Mouse (Mus musculus): ENCODE results near the gene Tma16.

DNA sequence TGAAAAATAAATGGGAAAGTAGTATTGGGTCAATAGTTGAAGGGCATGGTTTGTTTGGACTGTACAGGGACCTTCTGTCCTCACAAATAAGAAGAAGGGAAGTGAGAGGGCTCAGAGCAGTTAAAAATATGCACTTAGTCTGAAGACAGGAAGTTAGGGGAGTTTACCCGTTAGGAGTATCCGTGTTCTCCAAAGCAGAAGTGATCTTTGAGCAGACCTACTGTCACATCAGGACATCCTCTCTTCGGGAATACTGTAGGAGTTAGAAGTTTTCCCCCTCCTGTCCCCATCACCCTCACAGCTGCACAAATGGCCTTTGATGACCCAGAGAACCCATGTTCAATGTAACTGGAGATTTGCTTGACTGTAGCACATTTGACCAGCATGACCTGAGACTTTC is 48.4 kb downstream of the Tma16 start:
- TF ChIP-seq CTCF (IDR thresholded peaks at IDR 0.05; ENCODE audit: low read depth) (no peak), EP300 (IDR thresholded peaks at IDR 0.05; ENCODE audit: low read depth) (no peak)

Data from liver, embryonic 14.5 days (tissue).